Mouse (Mus musculus): ENCODE measurements at regions not wholly inside any gene's neighbourhood (a gene's known extent, or its start where the extent isn't known, plus 50 kb on each side); places are given as distances from the start of the nearest gene placed in this dataset.
"Not testable (repeated sequence)": the region's sequence is repeated elsewhere in the genome, so short reads cannot be mapped to it uniquely, and the experiment has no call there.

GRCm38 (mm10) chr4:97481836-97482235 is 290.7 kb upstream of the Nfia start:
- TF ChIP-seq POLR2A (IDR thresholded peaks at IDR 0.05; ENCODE audit: insufficient read depth, low read depth, low read length) (no peak), CTCF (IDR thresholded peaks at IDR 0.05) (no peak), EP300 (IDR thresholded peaks at IDR 0.05; ENCODE audit: insufficient read depth, low read depth, low read length) (no peak)
- Histone ChIP-seq H3K4me1 (ENCODE audit: control insufficient read depth, insufficient read depth, low read length) (peaks cover 2% of the 10 kb centered on the region), H3K4me3 (no peak overlapping the region), H3K9ac (ENCODE audit: low read depth, low read length) (no peak overlapping the region), H3K27me3 (ENCODE audit: control insufficient read depth, insufficient read depth, low read length) (no peaks in the 10 kb centered on the region), H3K27ac (no peak overlapping the region), H3K79me2 (replicated peaks; ENCODE audit: control insufficient read depth, insufficient read depth, low read length) (no peaks in the 10 kb centered on the region), H3K36me3 (ENCODE audit: control insufficient read depth, insufficient read depth, low read length) (no peaks in the 10 kb centered on the region)
- 87% methylated on average over 3 of the region's 3 CpGs for WGBS
- intact Hi-C loops (cut with DNase I), result no loop called here
- DNase-seq, result no peak

GRCm38 (mm10) chr4:97476571-97477190 is 293.7 kb upstream of the Gm10192 start:
- H3K36me3 ChIP-seq (ENCODE audit: control insufficient read depth, insufficient read depth, low read length), result no peaks in the 10 kb centered on the region
- peaks cover 2% of the 10 kb centered on the region for H3K4me1 ChIP-seq (ENCODE audit: control insufficient read depth, insufficient read depth, low read length)
- 19% methylated on average over 3 of the region's 3 CpGs for WGBS
- no peak overlapping the region for H3K9ac ChIP-seq (ENCODE audit: low read depth, low read length)
- intact Hi-C loops (cut with DNase I), result no loop called here
- no peaks in the 10 kb centered on the region for H3K27me3 ChIP-seq (ENCODE audit: control insufficient read depth, insufficient read depth, low read length)
- no peaks in the 10 kb centered on the region for H3K79me2 ChIP-seq (replicated peaks; ENCODE audit: control insufficient read depth, insufficient read depth, low read length)
- TF ChIP-seq CTCF (IDR thresholded peaks at IDR 0.05) (no peak), POLR2A (IDR thresholded peaks at IDR 0.05; ENCODE audit: insufficient read depth, low read depth, low read length) (no peak), EP300 (IDR thresholded peaks at IDR 0.05; ENCODE audit: insufficient read depth, low read depth, low read length) (no peak)
- peak; percentile 53 to 77 for DNase-seq
- H3K4me3 ChIP-seq, result no peak overlapping the region
- H3K27ac ChIP-seq, result no peak overlapping the region

- H3K27me3 ChIP-seq (ENCODE audit: control insufficient read depth, insufficient read depth, low read length); DNase-seq; H3K4me3 ChIP-seq; H3K79me2 ChIP-seq (replicated peaks; ENCODE audit: control insufficient read depth, insufficient read depth, low read length); H3K4me1 ChIP-seq (ENCODE audit: control insufficient read depth, insufficient read depth, low read length); H3K9ac ChIP-seq (ENCODE audit: low read depth, low read length); H3K27ac ChIP-seq; intact Hi-C loops (cut with DNase I); H3K36me3 ChIP-seq (ENCODE audit: control insufficient read depth, insufficient read depth, low read length): not testable (repeated sequence)
- 87% methylated on average over 8 of the region's 8 CpGs for WGBS
Observed at GRCm38 (mm10) chr4:97473492-97473891, 290.5 kb upstream of the Gm10192 start.

GRCm38 (mm10) chr4:97465932-97466666 is 283.1 kb upstream of the Gm10192 start:
- intact Hi-C loops (cut with DNase I), result no loop called here
- TF ChIP-seq POLR2A (IDR thresholded peaks at IDR 0.05; ENCODE audit: insufficient read depth, low read depth, low read length) (no peak), EP300 (IDR thresholded peaks at IDR 0.05; ENCODE audit: insufficient read depth, low read depth, low read length) (no peak), CTCF (IDR thresholded peaks at IDR 0.05) (no peak)

GRCm38 (mm10) chr4:97465517-97465916 is 282.6 kb upstream of the Gm10192 start:
- intact Hi-C loops (cut with DNase I), result no loop called here
- Histone ChIP-seq H3K4me1 (ENCODE audit: control insufficient read depth, insufficient read depth, low read length) (no peaks in the 10 kb centered on the region), H3K9ac (ENCODE audit: low read depth, low read length) (no peak overlapping the region), H3K79me2 (replicated peaks; ENCODE audit: control insufficient read depth, insufficient read depth, low read length) (no peaks in the 10 kb centered on the region), H3K36me3 (ENCODE audit: control insufficient read depth, insufficient read depth, low read length) (no peaks in the 10 kb centered on the region), H3K27ac (no peak overlapping the region), H3K4me3 (no peak overlapping the region), H3K27me3 (ENCODE audit: control insufficient read depth, insufficient read depth, low read length) (no peaks in the 10 kb centered on the region)
- TF ChIP-seq EP300 (IDR thresholded peaks at IDR 0.05; ENCODE audit: insufficient read depth, low read depth, low read length) (no peak), CTCF (IDR thresholded peaks at IDR 0.05) (no peak), POLR2A (IDR thresholded peaks at IDR 0.05; ENCODE audit: insufficient read depth, low read depth, low read length) (no peak)
- no peak for DNase-seq

More at GRCm38 (mm10) chr4:97465932-97466666, 283.1 kb upstream of the Gm10192 start:
- Histone ChIP-seq H3K36me3 (ENCODE audit: control insufficient read depth, insufficient read depth, low read length) (no peaks in the 10 kb centered on the region), H3K27ac (no peak overlapping the region), H3K27me3 (ENCODE audit: control insufficient read depth, insufficient read depth, low read length) (no peaks in the 10 kb centered on the region), H3K4me1 (ENCODE audit: control insufficient read depth, insufficient read depth, low read length) (no peaks in the 10 kb centered on the region), H3K9ac (ENCODE audit: low read depth, low read length) (no peak overlapping the region), H3K4me3 (no peak overlapping the region), H3K79me2 (replicated peaks; ENCODE audit: control insufficient read depth, insufficient read depth, low read length) (no peaks in the 10 kb centered on the region)
- WGBS, result 47% methylated on average over 6 of the region's 6 CpGs
- peak in 1 of 2 experiments; percentile 5 for DNase-seq

- intact Hi-C loops (cut with DNase I), result no loop called here
- Histone ChIP-seq H3K4me3 (no peak overlapping the region), H3K27me3 (ENCODE audit: control insufficient read depth, insufficient read depth, low read length) (no peaks in the 10 kb centered on the region), H3K36me3 (ENCODE audit: control insufficient read depth, insufficient read depth, low read length) (no peaks in the 10 kb centered on the region), H3K79me2 (replicated peaks; ENCODE audit: control insufficient read depth, insufficient read depth, low read length) (no peaks in the 10 kb centered on the region), H3K27ac (no peak overlapping the region), H3K9ac (ENCODE audit: low read depth, low read length) (no peak overlapping the region), H3K4me1 (ENCODE audit: control insufficient read depth, insufficient read depth, low read length) (no peaks in the 10 kb centered on the region)
- WGBS, result 91% methylated on average over 1 of the region's 1 CpGs
- no peak for TF ChIP-seq CTCF (IDR thresholded peaks at IDR 0.05)
- no peak for TF ChIP-seq POLR2A (IDR thresholded peaks at IDR 0.05; ENCODE audit: insufficient read depth, low read depth, low read length)
- TF ChIP-seq EP300 (IDR thresholded peaks at IDR 0.05; ENCODE audit: insufficient read depth, low read depth, low read length), result no peak
- DNase-seq, result no peak
Observed at GRCm38 (mm10) chr4:97461177-97461576, 278.2 kb upstream of the Gm10192 start.

All from heart, adult 2 months (tissue).